Mouse (Mus musculus) brain, embryonic 14.5 days (tissue): ENCODE measurements around the gene Atp2b1.

Experiments used
- CTCF ChIP-seq: fragments of 200-500 bp; IDR thresholded peaks from 2 replicates; pipeline ENCODE4 v1.5.1; 2012; ENCODE audit warnings: inconsistent platforms, mild to moderate bottlenecking, moderate library complexity, borderline replicate concordance; ENCODE audit not compliant: insufficient read depth, insufficient read length; ENCODE audit errors: extremely low read depth
- POLR2A ChIP-seq: fragments of 200-500 bp; IDR thresholded peaks from 2 replicates; pipeline ENCODE4 v1.6.1; 2012; ENCODE audit warnings: mild to moderate bottlenecking, inconsistent platforms, borderline replicate concordance; ENCODE audit not compliant: poor library complexity, insufficient read depth, insufficient read length, severe bottlenecking; ENCODE audit errors: extremely low read depth

GRCm38 (mm10) chr10:98930143-98930542 lies 15.9 kb downstream of the Atp2b1 start:
- no peak for TF ChIP-seq POLR2A
- no peak for TF ChIP-seq CTCF
